Mouse (Mus musculus) lung, postnatal 0 days (tissue): ENCODE data around the gene Chd5. TPM values are rescaled to one million over a fixed set of nuclear protein-coding genes. Genes with fewer than 3 reads are reported as not detected.

Experiments
- ATAC-seq: fragments of 200-750 bp; cut with Nextera tagmentation; 2 replicates; pipeline ENCODE4 v1.8.0; 2017; ENCODE audit warnings: moderate library complexity
- DNase-seq: peaks from one replicate; pipeline ENCODE4 v3.0.0-alpha.2; 2016; ENCODE audit warnings: low spot score
- H3K27ac ChIP-seq: fragments of 300-500 bp; sonication (generic); 2 replicates; pipeline ENCODE4 v1.5.1; 2014; ENCODE audit warnings: antibody characterized with exemption, mild to moderate bottlenecking, low read length, mixed read lengths
- H3K27me3 ChIP-seq: fragments of 300-500 bp; sonication (generic); replicated peaks from 2 replicates; pipeline ENCODE4 v1.6.1; 2014; ENCODE audit warnings: low read length, mixed read lengths; ENCODE audit not compliant: insufficient read depth
- H3K36me3 ChIP-seq: fragments of 300-500 bp; sonication (generic); 2 replicates; pipeline ENCODE4 v1.6.1; 2014; ENCODE audit warnings: low read length, mixed read lengths; ENCODE audit not compliant: insufficient read depth
- H3K4me1 ChIP-seq: fragments of 300-500 bp; sonication (generic); 2 replicates; pipeline ENCODE4 v1.6.1; 2014; ENCODE audit warnings: antibody characterized with exemption, low read depth, low read length, mixed read lengths; ENCODE audit not compliant: insufficient read depth
- H3K4me2 ChIP-seq: fragments of 300-500 bp; sonication (generic); replicated peaks from 2 replicates; pipeline ENCODE4 v1.6.1; 2014; ENCODE audit warnings: low read depth, mild to moderate bottlenecking, low read length, moderate library complexity, mixed read lengths
- H3K4me3 ChIP-seq: fragments of 300-500 bp; sonication (generic); 2 replicates; pipeline ENCODE4 v1.5.1; 2014; ENCODE audit warnings: low read depth, low read length
- H3K9ac ChIP-seq: fragments of 300-500 bp; sonication (generic); replicated peaks from 2 replicates; pipeline ENCODE4 v1.6.1; 2014; ENCODE audit warnings: low read depth, mild to moderate bottlenecking
- H3K9me3 ChIP-seq: fragments of 300-500 bp; sonication (generic); 2 replicates; pipeline ENCODE4 v1.6.1; 2016; ENCODE audit warnings: low read length, mixed read lengths
- CTCF ChIP-seq: IDR thresholded peaks from 2 replicates; pipeline ENCODE4 v1.5.1; 2016; ENCODE audit warnings: antibody characterized with exemption, mild to moderate bottlenecking
- EP300 ChIP-seq: IDR thresholded peaks from 2 replicates; pipeline ENCODE4 v1.6.1; 2016; ENCODE audit warnings: antibody characterized with exemption, mild to moderate bottlenecking, control low read depth
- WGBS: fragments of 180-500 bp; shearing (Covaris S2); extraction: QIAGEN DNeasy Blood & Tissue Kit; methylation state at CpG from one replicate; pipeline ENCODE4 v1.1.7; 2014; 5-methylcytosine and 5-hydroxymethylcytosine counted together
- polyA plus RNA-seq: library from polyadenylated mRNA; unstranded; fragments of >200 nt; fragmentation: Nextera tagmentation; extraction: Ambion mirVana; gene quantifications from 2 replicates; pipeline ENCODE4 v1.2.1, GENCODE M21; 2015

Gene Chd5
- polyA plus RNA-seq, 1 experiment from 2014 or later, result 0.07 TPM

DNA sequence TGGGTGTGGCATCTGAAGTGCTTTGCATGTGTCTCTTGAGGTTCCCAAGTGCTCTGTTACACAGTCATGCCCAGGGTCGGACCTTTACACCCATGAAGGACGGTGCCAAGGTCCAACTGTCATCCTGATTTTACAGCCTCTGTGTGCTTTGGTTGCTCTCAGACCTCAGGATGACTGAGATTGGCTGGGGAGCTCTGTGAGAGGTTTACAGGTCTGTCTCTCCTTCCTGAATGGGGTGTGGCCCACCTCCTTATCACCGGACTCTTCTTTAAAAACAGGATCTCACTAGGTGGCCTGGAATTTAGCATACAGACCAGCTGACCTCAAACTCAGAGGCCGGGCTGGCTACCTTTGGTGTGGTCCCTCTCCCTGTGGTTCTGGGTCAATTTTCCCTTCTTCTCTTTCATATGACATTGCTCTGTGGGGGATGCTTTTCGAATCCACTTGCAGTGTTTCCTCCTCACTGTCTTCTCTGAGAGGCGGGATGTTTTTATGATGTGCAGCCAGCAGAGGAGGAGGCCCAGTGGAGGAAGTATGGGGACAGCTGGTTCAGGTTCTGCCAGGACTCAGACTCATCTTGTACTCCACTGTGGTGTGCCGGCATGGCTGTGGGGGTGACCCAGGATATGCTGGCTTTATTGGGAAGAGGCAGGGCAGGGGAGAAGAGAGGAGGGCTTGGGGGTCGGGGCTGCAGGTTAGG, 12.4 kb downstream of the Chd5 start:
- Histone ChIP-seq H3K9me3 (no peaks in the 10 kb centered on the region), H3K36me3 (no peaks in the 10 kb centered on the region), H3K4me2 (no peak overlapping the region), H3K4me1 (no peaks in the 10 kb centered on the region), H3K9ac (no peak overlapping the region), H3K4me3 (no peak overlapping the region), H3K27ac (no peak overlapping the region), H3K27me3 (peaks cover 3% of the 10 kb centered on the region)
- no peak for DNase-seq
- no peak for ATAC-seq
- WGBS, result 23% methylated on average over 8 of the region's 8 CpGs
- TF ChIP-seq EP300 (no peak), CTCF (no peak)

DNA sequence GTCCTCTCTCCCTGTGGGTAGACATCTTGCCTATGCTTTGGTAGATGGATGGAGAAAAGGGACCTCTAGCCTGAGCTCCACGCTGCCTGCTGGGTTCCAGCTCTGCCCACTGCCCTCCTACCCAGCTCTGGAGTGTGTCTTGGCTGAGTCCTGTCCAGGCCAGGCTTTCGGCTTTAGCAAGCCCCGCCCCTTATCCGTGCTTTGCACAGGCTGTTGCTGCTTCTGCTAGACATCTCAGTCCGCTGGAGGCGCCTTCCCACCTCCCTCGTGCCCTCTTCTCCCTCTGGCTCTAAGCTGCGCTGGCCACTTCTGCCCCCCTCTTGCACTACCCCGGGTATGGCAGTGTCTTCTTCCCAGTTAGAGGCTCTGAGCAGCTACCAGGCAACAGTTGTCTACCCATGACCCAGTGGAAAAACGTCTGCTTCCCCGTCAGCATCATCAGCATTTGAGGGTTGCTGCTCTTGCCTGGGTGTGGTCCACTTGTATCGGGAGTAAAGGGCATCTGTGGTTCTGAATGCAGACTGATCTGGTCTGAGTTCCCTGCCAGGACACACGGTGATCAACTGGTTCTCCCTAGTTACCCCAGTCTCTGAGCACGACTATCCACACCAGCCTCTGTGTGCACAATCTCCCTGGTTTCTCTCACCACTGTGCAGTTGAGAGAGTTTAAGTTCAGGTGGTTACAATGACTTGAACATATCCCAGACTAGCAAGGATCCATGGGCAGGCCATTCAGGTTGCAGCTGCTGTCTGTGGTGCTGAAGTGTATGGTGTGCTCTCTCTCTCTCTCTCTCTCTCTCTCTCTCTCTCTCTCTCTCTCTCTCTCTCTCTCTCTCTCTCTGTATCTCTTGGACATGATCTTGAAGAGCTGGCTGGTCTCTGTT, 13.2 kb downstream of the Chd5 start:
- H3K9ac ChIP-seq, result no peak overlapping the region
- no peaks in the 10 kb centered on the region for H3K9me3 ChIP-seq
- no peaks in the 10 kb centered on the region for H3K4me1 ChIP-seq
- peak; percentile 15 for DNase-seq
- 13% methylated on average over 14 of the region's 14 CpGs for WGBS
- H3K4me3 ChIP-seq, result no peak overlapping the region
- TF ChIP-seq EP300, result no peak
- TF ChIP-seq CTCF, result no peak
- H3K27ac ChIP-seq, result no peak overlapping the region
- no peaks in the 10 kb centered on the region for H3K36me3 ChIP-seq
- ATAC-seq, result peak; percentile 12
- no peak overlapping the region for H3K4me2 ChIP-seq
- peaks cover 3% of the 10 kb centered on the region for H3K27me3 ChIP-seq

DNA sequence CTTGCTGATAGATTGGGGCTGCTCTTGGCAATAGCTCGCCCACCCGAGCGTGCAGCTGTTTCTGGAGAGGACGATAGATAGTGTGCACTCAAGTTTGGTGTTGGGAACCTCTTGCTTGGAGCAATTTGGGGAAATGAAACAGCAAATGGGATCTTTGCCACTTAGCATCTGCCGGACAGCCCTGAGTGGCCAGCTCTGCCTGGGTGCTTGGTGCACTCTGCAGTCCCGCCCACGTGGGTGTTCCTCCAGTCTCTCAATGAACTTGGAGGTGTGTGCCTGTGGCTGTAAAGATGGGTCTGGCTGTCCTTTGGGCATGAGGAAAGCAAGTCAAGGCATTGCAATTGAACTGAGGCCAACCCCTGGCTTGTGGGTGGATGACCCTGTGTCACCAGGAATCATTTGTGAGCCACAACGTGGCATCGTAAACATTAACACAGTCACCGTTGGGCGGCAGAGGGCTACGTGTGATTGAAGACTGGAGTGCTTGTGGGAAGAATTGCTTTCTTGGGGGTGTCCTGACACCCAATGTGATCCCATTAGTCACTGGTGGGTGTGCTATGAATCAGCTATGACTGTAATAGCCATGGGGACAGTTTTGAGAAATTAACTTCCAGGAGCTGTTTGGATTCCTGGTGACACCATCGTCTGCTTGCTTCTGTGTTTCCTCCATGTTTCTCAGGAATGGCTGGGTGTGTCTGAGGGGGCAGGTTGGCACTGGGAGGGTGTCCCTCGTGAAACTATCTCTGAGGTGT, 15.6 kb downstream of the Chd5 start:
- Histone ChIP-seq H3K9me3 (no peaks in the 10 kb centered on the region), H3K9ac (no peak overlapping the region), H3K4me3 (no peak overlapping the region), H3K4me2 (no peak overlapping the region), H3K27me3 (peaks cover 3% of the 10 kb centered on the region), H3K4me1 (no peaks in the 10 kb centered on the region), H3K36me3 (no peaks in the 10 kb centered on the region), H3K27ac (no peak overlapping the region)
- ATAC-seq (no peak), DNase-seq (no peak)
- TF ChIP-seq EP300 (no peak), CTCF (no peak)
- WGBS, result 63% methylated on average over 14 of the region's 14 CpGs

DNA sequence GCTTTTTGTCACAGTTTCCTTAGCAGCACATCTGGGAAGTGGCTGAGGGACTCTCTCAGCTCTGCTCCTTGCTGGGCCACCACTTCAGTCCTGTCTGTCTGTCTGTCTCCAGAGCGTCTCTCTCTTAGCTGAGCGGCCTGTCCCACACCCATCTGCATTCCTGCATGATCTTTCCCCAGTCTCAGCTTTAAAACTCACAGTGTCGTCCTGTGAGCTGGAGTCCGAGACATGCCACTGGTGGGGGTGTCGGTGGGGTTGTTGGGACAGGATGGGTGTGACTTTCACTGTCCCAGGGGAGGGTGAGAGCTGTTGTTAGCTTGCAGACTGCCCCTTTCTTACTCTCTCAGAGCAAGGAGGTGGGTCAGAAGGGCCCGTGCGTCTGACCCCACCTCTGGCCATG, 17.2 kb downstream of the Chd5 start:
- Histone ChIP-seq H3K36me3 (no peaks in the 10 kb centered on the region), H3K27me3 (no peaks in the 10 kb centered on the region)
- 65% methylated on average over 7 of the region's 7 CpGs for WGBS

DNA sequence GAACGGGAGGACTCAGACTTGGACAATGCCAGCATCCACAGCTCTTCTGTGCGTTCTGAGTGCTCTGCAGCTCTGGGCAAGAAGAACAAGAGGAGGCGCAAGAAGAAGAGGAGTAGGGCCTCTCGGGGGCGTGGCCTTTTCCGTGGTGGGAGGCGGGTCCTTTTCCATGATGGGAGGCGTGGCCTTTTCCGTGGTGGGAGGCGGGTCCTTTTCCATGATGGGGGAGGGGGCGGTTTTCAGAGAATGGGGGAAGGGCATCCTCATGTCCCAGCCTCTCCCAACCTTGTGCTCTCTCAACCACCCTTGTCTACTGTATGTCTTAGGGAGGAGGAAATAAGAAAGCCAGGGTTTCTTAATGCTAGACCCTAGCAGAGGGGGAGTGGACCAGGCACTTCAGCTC, 21.2 kb downstream of the Chd5 start:
- H3K27me3 ChIP-seq, result no peaks in the 10 kb centered on the region
- 10% methylated on average over 11 of the region's 11 CpGs for WGBS
- no peaks in the 10 kb centered on the region for H3K9me3 ChIP-seq
- no peak overlapping the region for H3K4me3 ChIP-seq
- TF ChIP-seq CTCF (no peak), EP300 (no peak)
- no peak overlapping the region for H3K27ac ChIP-seq
- ATAC-seq (no peak), DNase-seq (no peak)
- no peak overlapping the region for H3K9ac ChIP-seq
- H3K4me2 ChIP-seq, result no peak overlapping the region
- no peaks in the 10 kb centered on the region for H3K36me3 ChIP-seq
- no peaks in the 10 kb centered on the region for H3K4me1 ChIP-seq

More for the DNA sequence above, 17.2 kb downstream of the Chd5 start:
- Histone ChIP-seq H3K4me3 (no peak overlapping the region), H3K27ac (no peak overlapping the region), H3K4me1 (no peaks in the 10 kb centered on the region), H3K9ac (no peak overlapping the region), H3K4me2 (no peak overlapping the region), H3K9me3 (no peaks in the 10 kb centered on the region)
- TF ChIP-seq CTCF, result no peak
- TF ChIP-seq EP300, result no peak
- DNase-seq, result no peak
- ATAC-seq, result no peak

DNA sequence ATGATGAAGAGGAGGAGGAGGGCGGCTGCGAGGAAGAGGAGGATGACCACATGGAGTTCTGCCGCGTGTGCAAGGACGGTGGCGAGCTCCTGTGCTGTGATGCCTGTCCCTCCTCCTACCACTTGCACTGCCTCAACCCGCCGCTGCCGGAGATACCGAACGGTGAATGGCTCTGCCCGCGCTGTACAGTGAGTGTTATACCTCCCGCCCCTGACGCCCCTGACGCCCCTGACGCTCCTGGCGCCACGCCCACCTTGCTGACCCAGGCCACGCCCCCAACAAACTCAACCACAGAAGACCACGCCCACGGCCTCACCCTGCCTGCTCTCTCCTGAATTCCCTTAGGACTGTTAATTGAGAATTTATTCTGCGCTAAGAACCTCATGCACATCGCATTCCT, 22.4 kb downstream of the Chd5 start:
- ATAC-seq, result peak; percentile 40
- Histone ChIP-seq H3K27me3 (no peaks in the 10 kb centered on the region), H3K4me3 (no peak overlapping the region), H3K27ac (no peak overlapping the region), H3K9ac (no peak overlapping the region), H3K36me3 (no peaks in the 10 kb centered on the region), H3K4me1 (no peaks in the 10 kb centered on the region), H3K9me3 (no peaks in the 10 kb centered on the region), H3K4me2 (peak overlapping the region; percentile 19; the same call in 1 of the 2 replicates)
- peak; percentile 53 for DNase-seq
- WGBS, result under 1% methylated on average over 23 of the region's 24 CpGs
- TF ChIP-seq CTCF, result no peak
- no peak for TF ChIP-seq EP300
